Mouse (Mus musculus) spleen, postnatal 14 days (tissue): ENCODE data around the gene Pgk2.
"Not testable (repeated sequence)": the region's sequence is repeated elsewhere in the genome, so short reads cannot be mapped to it uniquely, and the experiment has no call there.

Experiments used
- DNase-seq, 2 experiments: peaks; one replicate each; pipeline ENCODE4 v3.0.0; 2021 to 2022; ENCODE audit warnings: low spot score in 2 of 2

Pgk2 gene

DNA sequence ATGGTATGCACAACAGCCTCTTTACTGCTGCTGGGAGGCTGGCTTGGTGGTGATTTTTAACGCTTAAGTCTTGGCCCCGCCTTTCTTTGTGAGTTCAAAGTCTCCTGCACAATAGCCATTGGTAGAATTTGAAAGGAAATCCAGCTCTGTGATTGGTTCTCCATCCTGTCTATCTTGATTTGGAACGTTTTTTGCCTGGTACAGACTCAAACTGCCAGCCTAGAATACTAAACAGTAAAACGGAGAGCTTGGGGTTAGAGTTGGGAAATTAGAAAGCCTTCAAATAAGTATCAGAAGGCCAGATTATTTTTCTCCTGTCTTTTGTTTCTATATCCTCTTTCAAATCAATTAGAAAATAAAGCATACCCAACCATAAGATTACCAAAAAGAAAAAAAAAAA is at the start of gene Pgk2:
Gene Pgk2, minus strand, starts transcription at position 101 of the 400 bp plus-strand sequence.
- DNase-seq, result no peak

- DNase-seq, result no peak
Measured at GRCm38 (mm10) chr17:40252487-40252886, 44.0 kb upstream of the Pgk2 start.

- no peak for DNase-seq
Measured at GRCm38 (mm10) chr17:40242135-40242534, 33.7 kb upstream of the Pgk2 start, which contains the start of gene Crisp3. Crisp3 (minus strand) TSS chr17:40242288.

DNA sequence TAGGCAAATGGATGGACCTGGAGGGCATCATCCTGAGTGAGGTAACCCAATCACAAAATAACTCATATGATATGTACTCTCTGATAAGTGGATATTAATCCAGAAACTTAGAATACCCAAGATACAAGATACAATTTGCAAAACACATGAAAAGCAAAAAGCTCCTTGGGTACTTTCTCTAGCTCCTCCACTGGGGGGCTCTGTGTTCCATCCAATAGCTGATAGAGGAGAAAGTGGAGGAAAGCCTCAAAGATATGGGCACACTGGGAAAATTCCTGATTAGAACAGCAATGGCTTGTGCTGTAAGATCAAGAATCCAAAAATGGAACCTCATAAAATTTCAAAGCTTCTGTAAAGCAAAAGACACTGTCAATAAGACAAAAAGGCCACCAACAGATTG is 6.6 kb downstream of the Pgk2 start:
- DNase-seq, result not testable (repeated sequence)

GRCm38 (mm10) chr17:40190192-40190591 is 18.2 kb downstream of the Pgk2 start:
- not testable (repeated sequence) for DNase-seq

GRCm38 (mm10) chr17:40157729-40158359 is 50.6 kb downstream of the Pgk2 start:
- DNase-seq, result not testable (repeated sequence)
